Mouse (Mus musculus) left cerebral cortex, postnatal 10 days (tissue): ENCODE data around the gene Lcn12. TPM values are rescaled to one million over a fixed set of nuclear protein-coding genes. Genes with fewer than 3 reads are reported as not detected.
A peak's percentile ranks its signal among the peaks of the same experiment; 100 is the strongest.

Source experiments
- DNase-seq, 2 experiments: peaks; one replicate each; pipeline ENCODE4 v3.0.0; 2021 to 2022; ENCODE audit warnings: low spot score in 2 of 2, mixed read lengths in 1 of 2; ENCODE audit errors: extremely low spot score in 1 of 2
- intact Hi-C: fragments of 180-260 bp; cut with DNase I; formaldehyde crosslinking; loops from one replicate; pipeline ENCODE4 v1.15.1; 2025
- total RNA-seq, 2 experiments: library from RNA; stranded (reverse); gene quantifications; 2 replicates each; pipeline ENCODE4 v1.2.3; 2021

Lcn12 gene
- not detected for total RNA-seq

- DNase-seq, result peak in 1 of 2 experiments; percentile 33
- intact Hi-C loops, result no loop called here
Observed at GRCm38 (mm10) chr2:25493476-25493961, at the start of gene Lcn12. Gene Lcn12, minus strand, starts transcription at chr2:25493911.

- DNase-seq, result no peak
- intact Hi-C loops, result no loop called here
Observed at GRCm38 (mm10) chr2:25541644-25542367, 48.1 kb upstream of the Lcn12 start.

- no peak for DNase-seq
- intact Hi-C loops, result no loop called here
Observed at GRCm38 (mm10) chr2:25540541-25540948, 46.8 kb upstream of the Lcn12 start.

- DNase-seq, result no peak
Observed at GRCm38 (mm10) chr2:25536531-25536930, 42.8 kb upstream of the Lcn12 start.

GRCm38 (mm10) chr2:25534866-25535182, 41.1 kb upstream of the Lcn12 start:
- intact Hi-C loops, result no loop called here
- DNase-seq, result no peak

More at GRCm38 (mm10) chr2:25536531-25536930, 42.8 kb upstream of the Lcn12 start:
- intact Hi-C loops, result no loop called here

GRCm38 (mm10) chr2:25534178-25534865, 40.6 kb upstream of the Lcn12 start:
- DNase-seq, result peak; percentile 13 to 54
- intact Hi-C loops, result no loop called here

GRCm38 (mm10) chr2:25533707-25534106, 40.0 kb upstream of the Lcn12 start:
- DNase-seq, result no peak
- intact Hi-C loops, result no loop called here

GRCm38 (mm10) chr2:25526510-25527302, 33.0 kb upstream of the Lcn12 start:
- intact Hi-C loops, result no loop called here

GRCm38 (mm10) chr2:25509912-25510311, 16.2 kb upstream of the Lcn12 start:
- intact Hi-C loops, result no loop called here

More at GRCm38 (mm10) chr2:25526510-25527302, 33.0 kb upstream of the Lcn12 start:
- no peak for DNase-seq

GRCm38 (mm10) chr2:25506964-25507363, 13.3 kb upstream of the Lcn12 start:
- no peak for DNase-seq
- intact Hi-C loops, result loop anchor here (2.0 kb wide), 1 partner anchor 46 kb away; no protein-coding TSS in a partner anchor

More at GRCm38 (mm10) chr2:25509912-25510311, 16.2 kb upstream of the Lcn12 start:
- DNase-seq, result no peak

GRCm38 (mm10) chr2:25505860-25506259, 12.1 kb upstream of the Lcn12 start:
- intact Hi-C loops, result loop anchor here (2.0 kb wide), 1 partner anchor 47 kb away; no protein-coding TSS in a partner anchor
- no peak for DNase-seq

GRCm38 (mm10) chr2:25505000-25505399, 11.3 kb upstream of the Lcn12 start:
- intact Hi-C loops, result no loop called here
- DNase-seq, result no peak

- intact Hi-C loops, result no loop called here
Observed at GRCm38 (mm10) chr2:25504538-25504937, 10.8 kb upstream of the Lcn12 start.

GRCm38 (mm10) chr2:25502726-25503125, 9.0 kb upstream of the Lcn12 start:
- intact Hi-C loops, result no loop called here
- DNase-seq, result no peak

More at GRCm38 (mm10) chr2:25504538-25504937, 10.8 kb upstream of the Lcn12 start:
- DNase-seq, result no peak

- intact Hi-C loops, result no loop called here
- DNase-seq, result peak in 1 of 2 experiments; percentile 62
Observed at GRCm38 (mm10) chr2:25501593-25502486, 8.1 kb upstream of the Lcn12 start, which contains the start of gene C8g. Gene C8g, minus strand, starts transcription at chr2:25501719.

- peak; percentile 83 to 93 for DNase-seq
- intact Hi-C loops, result no loop called here
Observed at GRCm38 (mm10) chr2:25500576-25501405, 7.1 kb upstream of the Lcn12 start, which contains the start of gene Fbxw5. Gene Fbxw5, plus strand, starts transcription at chr2:25500750.

- intact Hi-C loops, result no loop called here
- DNase-seq, result no peak
Observed at GRCm38 (mm10) chr2:25500071-25500575, 6.4 kb upstream of the Lcn12 start.
